Mouse (Mus musculus) midbrain, embryonic 13.5 days (tissue): Measurements from ENCODE around the gene Mrps17. TPM values are rescaled to one million over a fixed set of nuclear protein-coding genes. Genes with fewer than 3 reads are reported as not detected.

Source experiments
- ATAC-seq: fragments of 200-750 bp; cut with Nextera tagmentation; 2 replicates; pipeline ENCODE4 v1.8.0; 2017; ENCODE audit warnings: mild to moderate bottlenecking, moderate TSS enrichment, moderate library complexity
- H3K27ac ChIP-seq: fragments of 300-500 bp; sonication (generic); 2 replicates; pipeline ENCODE4 v1.5.1; 2015; ENCODE audit warnings: inconsistent platforms, mild to moderate bottlenecking, moderate library complexity
- H3K27me3 ChIP-seq: fragments of 300-500 bp; sonication (generic); 2 replicates; pipeline ENCODE4 v1.6.1; 2015; ENCODE audit warnings: mild to moderate bottlenecking, inconsistent platforms
- H3K36me3 ChIP-seq: fragments of 300-500 bp; sonication (generic); 2 replicates; pipeline ENCODE4 v1.6.1; 2015; ENCODE audit warnings: mild to moderate bottlenecking, inconsistent platforms
- H3K4me1 ChIP-seq: fragments of 300-500 bp; sonication (generic); replicated peaks from 2 replicates; pipeline ENCODE4 v1.6.1; 2015; ENCODE audit warnings: inconsistent platforms
- H3K4me2 ChIP-seq: fragments of 300-500 bp; sonication (generic); replicated peaks from 2 replicates; pipeline ENCODE4 v1.6.1; 2015; ENCODE audit warnings: moderate library complexity, mild to moderate bottlenecking, inconsistent platforms
- H3K4me3 ChIP-seq: fragments of 300-500 bp; sonication (generic); replicated peaks from 2 replicates; pipeline ENCODE4 v1.5.1; 2015; ENCODE audit warnings: mild to moderate bottlenecking, inconsistent platforms
- H3K9ac ChIP-seq: fragments of 300-500 bp; sonication (generic); replicated peaks from 2 replicates; pipeline ENCODE4 v1.6.1; 2015; ENCODE audit warnings: mild to moderate bottlenecking, inconsistent platforms
- H3K9me3 ChIP-seq: fragments of 300-500 bp; sonication (generic); 2 replicates; pipeline ENCODE4 v1.6.1; 2016; ENCODE audit warnings: mild to moderate bottlenecking, inconsistent platforms
- WGBS: fragments of 180-500 bp; shearing (Covaris S2); methylation state at CpG from one replicate; pipeline ENCODE4 v1.1.7; 2015; 5-methylcytosine and 5-hydroxymethylcytosine counted together
- polyA plus RNA-seq: library from polyadenylated mRNA; unstranded; fragments of >200 nt; fragmentation: Nextera tagmentation; extraction: Ambion mirVana; gene quantifications from 2 replicates; pipeline ENCODE4 v1.2.1, GENCODE M21; 2015

The Mrps17 gene
- polyA plus RNA-seq, 1 experiment from 2014 or later: 189 TPM

DNA sequence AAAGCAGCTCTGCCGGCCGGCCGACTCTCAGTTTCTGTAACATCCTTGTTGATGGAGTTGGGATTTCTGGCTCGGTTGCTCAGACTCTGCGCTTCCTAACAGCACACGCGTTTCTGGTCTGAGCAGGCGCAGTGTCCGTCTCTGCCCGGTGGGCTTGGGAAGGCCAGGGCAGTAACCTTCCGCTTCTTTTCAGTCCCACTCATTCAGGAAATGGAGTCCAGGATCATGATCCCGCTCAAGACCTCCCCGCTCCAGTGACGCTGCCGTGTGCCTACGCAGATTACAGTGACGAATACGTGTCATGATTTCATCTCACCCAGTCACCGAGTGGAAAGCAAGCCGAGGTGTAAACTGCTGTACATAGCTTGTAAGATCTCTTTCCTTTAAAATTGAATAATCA is 41.6 kb downstream of the Mrps17 start:
- no peak for ATAC-seq
- WGBS: 94% methylated on average over 20 of the region's 20 CpGs
- 0 out of 2 replicates have a peak, but pooled peaks cover 3% of the 10 kb centered on the region for H3K4me1 ChIP-seq
- no peak overlapping the region for H3K27ac ChIP-seq
- no peak overlapping the region for H3K4me2 ChIP-seq
- peaks cover 58% of the 10 kb centered on the region for H3K36me3 ChIP-seq
- no peak overlapping the region for H3K4me3 ChIP-seq
- no peaks in the 10 kb centered on the region for H3K9me3 ChIP-seq
- H3K9ac ChIP-seq: no peak overlapping the region
- H3K27me3 ChIP-seq: no peaks in the 10 kb centered on the region

DNA sequence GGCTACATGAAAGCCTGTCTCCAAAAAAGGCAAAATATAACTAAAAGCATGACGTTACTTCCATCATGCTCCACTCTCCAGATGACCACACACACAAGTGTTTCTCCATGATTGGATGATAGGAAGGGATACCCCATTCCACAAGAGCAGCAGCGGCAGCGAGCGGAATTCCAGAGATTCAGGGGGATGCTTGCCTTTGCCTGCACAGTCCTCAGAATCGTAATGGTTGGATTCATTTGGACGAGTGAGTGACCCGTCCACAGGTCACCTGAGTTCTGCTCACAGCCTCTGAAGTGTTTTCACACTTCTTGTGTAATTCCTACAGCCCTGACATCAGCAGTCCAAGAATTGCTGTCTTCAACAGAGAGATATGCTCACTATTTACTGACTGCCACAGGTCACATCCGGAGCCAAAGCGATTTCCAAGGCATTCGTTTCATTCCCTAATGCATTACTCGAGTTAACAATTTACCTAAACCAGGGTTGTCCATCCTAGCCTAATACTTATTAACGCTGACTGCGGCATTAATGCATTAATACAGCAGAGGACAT is 44.7 kb downstream of the Mrps17 start:
- Histone ChIP-seq H3K9me3 (no peaks in the 10 kb centered on the region), H3K4me3 (no peak overlapping the region), H3K4me1 (0 out of 2 replicates have a peak, but pooled peaks cover 7% of the 10 kb centered on the region), H3K4me2 (no peak overlapping the region), H3K9ac (no peak overlapping the region), H3K27me3 (no peaks in the 10 kb centered on the region), H3K27ac (no peak overlapping the region), H3K36me3 (peaks cover 38% of the 10 kb centered on the region)
- WGBS: 92% methylated on average over 13 of the region's 13 CpGs
- no peak for ATAC-seq

DNA sequence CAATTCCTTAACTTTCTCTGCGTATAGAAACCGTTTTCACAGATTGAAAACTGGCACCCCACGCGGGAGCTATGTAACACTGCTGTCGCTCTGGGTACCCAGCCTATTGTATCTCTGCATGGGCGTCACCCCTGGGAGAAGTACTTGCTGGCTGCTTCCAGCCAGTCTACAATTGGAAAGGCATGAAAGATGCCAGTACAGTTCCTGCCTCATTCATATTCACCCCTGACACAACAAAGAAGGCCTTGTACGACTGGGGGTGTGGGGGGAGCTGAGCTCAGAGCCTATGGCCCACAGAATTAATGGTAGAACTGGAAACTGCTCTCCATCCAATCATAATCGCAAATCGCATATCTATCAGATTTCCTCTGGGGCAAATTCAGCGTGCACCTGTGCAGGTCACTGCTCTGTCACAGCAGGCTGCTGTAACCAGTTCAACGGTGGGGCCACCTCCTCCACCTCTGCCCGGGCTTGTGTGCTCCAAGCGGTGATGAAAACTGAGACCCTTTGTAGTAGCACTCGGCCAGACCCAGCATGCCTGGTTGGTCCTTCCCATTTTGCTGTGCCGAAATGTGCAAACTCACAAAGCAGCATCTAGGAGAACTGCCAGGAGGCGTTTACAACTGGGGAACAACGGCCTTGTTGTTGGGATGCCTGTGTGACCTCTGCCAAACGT is 46.7 kb downstream of the Mrps17 start:
- Histone ChIP-seq H3K36me3 (peaks cover 27% of the 10 kb centered on the region), H3K27ac (peak overlapping the region; percentile 81), H3K4me1 (0 out of 2 replicates have a peak, but pooled peaks cover 7% of the 10 kb centered on the region), H3K27me3 (no peaks in the 10 kb centered on the region), H3K9ac (no peak overlapping the region), H3K9me3 (no peaks in the 10 kb centered on the region), H3K4me3 (no peak overlapping the region), H3K4me2 (no peak overlapping the region)
- 64% methylated on average over 18 of the region's 18 CpGs for WGBS
- peak; percentile 85 for ATAC-seq

DNA sequence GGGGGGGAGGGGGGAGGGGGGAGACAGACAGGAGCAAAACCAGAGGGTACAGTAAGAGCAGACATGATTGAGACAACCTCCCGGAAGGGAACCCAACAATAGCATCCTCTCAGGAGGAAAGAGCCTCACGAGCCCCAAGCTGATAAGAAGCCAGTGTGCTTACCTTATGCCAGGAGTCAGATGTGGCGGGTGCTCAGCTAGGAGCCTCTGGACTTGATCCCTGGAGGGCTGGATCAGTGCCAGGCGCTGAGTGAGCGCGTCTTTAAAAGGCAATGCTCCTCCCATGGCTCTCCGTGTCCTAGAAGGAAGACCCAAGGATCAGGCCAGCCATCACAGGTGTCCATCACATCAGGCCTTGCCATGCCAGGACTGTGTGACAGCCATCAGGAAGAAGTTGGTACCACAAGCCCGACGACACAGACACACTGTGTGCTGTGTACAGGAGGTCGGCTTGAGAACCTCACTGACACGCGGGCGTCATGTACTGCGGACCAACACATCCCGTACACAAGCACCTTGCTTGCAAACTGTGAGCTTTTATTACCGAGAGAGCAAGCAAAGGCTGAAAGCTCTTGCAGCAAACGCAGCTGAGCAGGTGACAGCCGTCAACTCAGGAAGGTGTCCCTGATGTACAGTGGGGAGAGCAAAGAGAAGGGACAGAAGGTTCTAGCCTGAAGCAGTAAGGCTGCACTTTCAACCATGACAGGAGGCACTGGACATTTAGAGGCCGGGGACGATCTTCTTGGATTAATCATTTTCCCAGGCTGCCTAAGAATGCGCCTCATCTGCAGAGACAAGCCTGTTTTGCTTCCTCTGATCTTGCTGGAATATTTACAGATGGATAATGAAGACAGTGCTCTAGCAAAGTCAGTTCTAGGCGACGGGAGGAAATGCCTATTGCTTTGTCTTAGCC is 55.4 kb downstream of the Mrps17 start:
- WGBS: 92% methylated on average over 23 of the region's 23 CpGs
- no peak overlapping the region for H3K9ac ChIP-seq
- ATAC-seq: no peak
- no peak overlapping the region for H3K4me2 ChIP-seq
- H3K4me3 ChIP-seq: no peak overlapping the region
- no peaks in the 10 kb centered on the region for H3K9me3 ChIP-seq
- peaks cover 17% of the 10 kb centered on the region for H3K36me3 ChIP-seq
- no peaks in the 10 kb centered on the region for H3K4me1 ChIP-seq
- H3K27ac ChIP-seq: no peak overlapping the region
- no peaks in the 10 kb centered on the region for H3K27me3 ChIP-seq

Other genes with a start within 250 kb of the Mrps17 start
- gene Sfswap, start 214.3 kb upstream of the Mrps17 start, polyA plus RNA-seq: 49.2 and 57.7 TPM in 2 replicates
- 9.3 and 9.6 TPM in 2 replicates for gene Mmp17, start 131.3 kb upstream of the Mrps17 start, polyA plus RNA-seq
- 8.7 and 8.9 TPM in 2 replicates for gene Zfp11, start 45.4 kb upstream of the Mrps17 start, polyA plus RNA-seq
- gene Sept14, start 7.0 kb upstream of the Mrps17 start, polyA plus RNA-seq: not detected in 2 replicates
- gene Nipsnap2, start 9.6 kb downstream of the Mrps17 start, polyA plus RNA-seq: 84.1 and 94.5 TPM in 2 replicates
- 35.7 and 37.4 TPM in 2 replicates for gene Psph, start 72.0 kb downstream of the Mrps17 start, polyA plus RNA-seq
- gene Sumf2, start 131.5 kb downstream of the Mrps17 start, polyA plus RNA-seq: 33.2 and 37.2 TPM in 2 replicates
- 897 and 927 TPM in 2 replicates for gene Chchd2, start 172.0 kb downstream of the Mrps17 start, polyA plus RNA-seq
- 14.7 and 16.4 TPM in 2 replicates for gene Zbed5, start 180.2 kb downstream of the Mrps17 start, polyA plus RNA-seq
- 0.46 and 0.81 TPM in 2 replicates for gene Phkg1, start 183.1 kb downstream of the Mrps17 start, polyA plus RNA-seq
- gene Nupr1l, start 193.0 kb downstream of the Mrps17 start, polyA plus RNA-seq: 6.3 and 7.2 TPM in 2 replicates
- gene Vkorc1l1, start 226.5 kb downstream of the Mrps17 start, polyA plus RNA-seq: 26.7 and 31.1 TPM in 2 replicates